ENCODE assay signal across 18 mouse cellular contexts in genomic region chr7:47244658-47245057, GRCm38 (mm10). TPM values are rescaled to one million over a fixed set of nuclear protein-coding genes. Genes with fewer than 3 reads are reported as not detected.
A peak's percentile ranks its signal among the peaks of the same experiment; 100 is the strongest.
DNase-seq lines count a peak whose midpoint lies in the region; ATAC-seq and TF ChIP-seq lines count a peak whose summit lies in the region.
"Had no signal": no experiment of that assay in that cellular context is flagged by ENCODE, and none has a peak within 500 bp of the region (broad histone marks: within the 10 kb centered on the region; RNA-seq: fewer than 3 reads in every experiment).

No protein-coding gene starts in this region.

- no peaks in the 10 kb centered on the region for H3K36me3 ChIP-seq in thymus, adult 2 months (ENCODE audit: control insufficient read depth, insufficient read depth, low read length)
- H3K36me3 ChIP-seq in forebrain, embryonic 16.5 days (ENCODE audit: control insufficient read depth, insufficient read depth), result no peaks in the 10 kb centered on the region
- H3K36me3 ChIP-seq: midbrain, embryonic 12.5 days had no signal

- H3K9ac ChIP-seq in forebrain, embryonic 16.5 days (replicated peaks; ENCODE audit: low read depth, low read length), result no peak overlapping the region
- H3K9ac ChIP-seq: midbrain, embryonic 12.5 days had no signal

- TF ChIP-seq CTCF in thymus, adult 2 months (IDR thresholded peaks at IDR 0.05; ENCODE audit: borderline replicate concordance, control insufficient read depth, extremely low read depth, insufficient read depth, low read length, poor library complexity), result no peak
- TF ChIP-seq CTCF in cerebellum, adult 2 months (IDR thresholded peaks at IDR 0.05; ENCODE audit: borderline replicate concordance, insufficient read depth, low read depth, low read length), result no peak

- no peaks in the 10 kb centered on the region for H3K4me1 ChIP-seq in thymus, adult 2 months (replicated peaks; ENCODE audit: control insufficient read depth, insufficient read depth, low read length)
- no peaks in the 10 kb centered on the region for H3K4me1 ChIP-seq in forebrain, embryonic 16.5 days (replicated peaks; ENCODE audit: control insufficient read depth, insufficient read depth, low read length)
- no peaks in the 10 kb centered on the region for H3K4me1 ChIP-seq in cerebellum, adult 2 months (ENCODE audit: control insufficient read depth, insufficient read depth, low read length)
- H3K4me1 ChIP-seq: midbrain, embryonic 12.5 days had no signal

- no peaks in the 10 kb centered on the region; the same call in 1 of the 2 replicates for H3K9me3 ChIP-seq in forebrain, embryonic 16.5 days (ENCODE audit: control insufficient read depth, low read length)
- H3K9me3 ChIP-seq: midbrain, embryonic 12.5 days had no signal

- 42% methylated on average over 3 of the region's 3 CpGs for WGBS in thymus, adult 2 months
- WGBS in forebrain, embryonic 16.5 days, result 51% methylated on average over 3 of the region's 3 CpGs
- WGBS in cerebellum, adult 2 months, result 61% methylated on average over 3 of the region's 3 CpGs

- H3K4me2 ChIP-seq in forebrain, embryonic 16.5 days (ENCODE audit: low read length), result no peak overlapping the region
- H3K4me2 ChIP-seq: midbrain, embryonic 12.5 days had no signal

- H3K4me3 ChIP-seq in thymus, adult 2 months (ENCODE audit: control insufficient read depth, insufficient read depth, low read length), result no peak overlapping the region
- H3K4me3 ChIP-seq in forebrain, embryonic 16.5 days (replicated peaks; ENCODE audit: low read length), result no peak overlapping the region
- no peak overlapping the region for H3K4me3 ChIP-seq in cerebellum, adult 2 months (replicated peaks; ENCODE audit: insufficient read depth, low read depth, low read length)
- H3K4me3 ChIP-seq: midbrain, embryonic 12.5 days had no signal

- H3K27me3 ChIP-seq in thymus, adult 2 months (ENCODE audit: control insufficient read depth, insufficient read depth, low read length), result no peaks in the 10 kb centered on the region
- no peaks in the 10 kb centered on the region for H3K27me3 ChIP-seq in forebrain, embryonic 16.5 days (replicated peaks; ENCODE audit: control insufficient read depth, insufficient read depth, low read length)
- no peaks in the 10 kb centered on the region for H3K27me3 ChIP-seq in cerebellum, adult 2 months (ENCODE audit: control insufficient read depth, insufficient read depth, low read length)
- H3K27me3 ChIP-seq: midbrain, embryonic 12.5 days had no signal

- H3K27ac ChIP-seq in thymus, adult 2 months (ENCODE audit: control insufficient read depth, insufficient read depth, low read length), result no peak overlapping the region
- no peak overlapping the region for H3K27ac ChIP-seq in forebrain, embryonic 16.5 days (ENCODE audit: low read length)
- H3K27ac ChIP-seq in cerebellum, adult 2 months (ENCODE audit: insufficient read depth, low read length), result no peak overlapping the region
- H3K27ac ChIP-seq: midbrain, embryonic 12.5 days had no signal

- no peak for TF ChIP-seq POLR2A in thymus, adult 2 months (IDR thresholded peaks at IDR 0.05; ENCODE audit: control insufficient read depth, extremely low read depth, insufficient read depth, low read length, poor library complexity)
- TF ChIP-seq POLR2A in cerebellum, adult 2 months (IDR thresholded peaks at IDR 0.05; ENCODE audit: borderline replicate concordance, insufficient read depth, low read length), result no peak

- peak; percentile 81 for ATAC-seq in granulocyte monocyte progenitor cell, adult 5-6 weeks (replicated peaks; ENCODE audit: poor library complexity, severe bottlenecking)
- no peak for ATAC-seq in forebrain, embryonic 16.5 days

- peak; percentile 54 for DNase-seq in 416B (ENCODE audit: low read depth)
- DNase-seq in B cell, adult 2 months, result peak; percentile 58 to 63
- DNase-seq in thymus, adult 2 months, result peak; percentile 56
- no peak for DNase-seq in testis, postnatal 14 days (ENCODE audit: low spot score)
- DNase-seq in cerebellum, adult 2 months, result no peak
- DNase-seq: adrenal gland, postnatal 25 days; heart, adult 11 months; kidney, postnatal 14 days had no signal

RNA-seq across cellular contexts. Expression of gene Mrgpra9, which starts 8.0 kb away (rescaled TPM):
- total RNA-seq in granulocyte monocyte progenitor cell, adult 5-6 weeks (2014; fragmentation: Nextera tagmentation), result not detected in 2 replicates
- total RNA-seq in granulocyte monocyte progenitor cell, adult 5-6 weeks (2017), result not detected in 2 replicates
- 0.19 TPM in 1 of 2 replicates, not detected in the other for polyA plus RNA-seq in thymus, adult 2 months (2012; rRNA removed)
- polyA plus RNA-seq in forebrain, embryonic 16.5 days (2015; fragmentation: Nextera tagmentation; extraction: Ambion mirVana), result not detected in 2 replicates
- polyA plus RNA-seq in cerebellum, adult 2 months (2012; rRNA removed), result not detected in 2 replicates
- total RNA-seq: adrenal gland, postnatal 25 days; ES-E14; layer of hippocampus, postnatal 14 days had no signal
- polyA plus RNA-seq: embryonic facial prominence, embryonic 14.5 days; forebrain, embryonic 11.5 days; heart, embryonic 16.5 days; limb, embryonic 11.5 days; midbrain, embryonic 12.5 days; stomach, embryonic 16.5 days had no signal

RNA-seq across cellular contexts. Expression of gene Mrgpra6, which starts 39.9 kb away (rescaled TPM):
- total RNA-seq in granulocyte monocyte progenitor cell, adult 5-6 weeks (2014; fragmentation: Nextera tagmentation), result not detected in 2 replicates
- total RNA-seq in granulocyte monocyte progenitor cell, adult 5-6 weeks (2017), result not detected in 2 replicates
- polyA plus RNA-seq in thymus, adult 2 months (2012; rRNA removed), result not detected in 2 replicates
- polyA plus RNA-seq in forebrain, embryonic 16.5 days (2015; fragmentation: Nextera tagmentation; extraction: Ambion mirVana), result not detected in 2 replicates
- not detected in 2 replicates for polyA plus RNA-seq in cerebellum, adult 2 months (2012; rRNA removed)
- total RNA-seq: adrenal gland, postnatal 25 days; ES-E14; layer of hippocampus, postnatal 14 days had no signal
- polyA plus RNA-seq: embryonic facial prominence, embryonic 14.5 days; forebrain, embryonic 11.5 days; heart, embryonic 16.5 days; limb, embryonic 11.5 days; midbrain, embryonic 12.5 days; stomach, embryonic 16.5 days had no signal

Comparison
In these comparisons a context has a peak if more than half of its experiments do, and no peak if none do; other contexts are left out.
1. DNase-seq: peak in 416B (single experiment), B cell, adult 2 months (2 of 2) and thymus, adult 2 months (single experiment); none in testis, postnatal 14 days (single experiment) and cerebellum, adult 2 months (0 of 2).